Mouse (Mus musculus): ENCODE data around the gene Hdgfl3.

DNA sequence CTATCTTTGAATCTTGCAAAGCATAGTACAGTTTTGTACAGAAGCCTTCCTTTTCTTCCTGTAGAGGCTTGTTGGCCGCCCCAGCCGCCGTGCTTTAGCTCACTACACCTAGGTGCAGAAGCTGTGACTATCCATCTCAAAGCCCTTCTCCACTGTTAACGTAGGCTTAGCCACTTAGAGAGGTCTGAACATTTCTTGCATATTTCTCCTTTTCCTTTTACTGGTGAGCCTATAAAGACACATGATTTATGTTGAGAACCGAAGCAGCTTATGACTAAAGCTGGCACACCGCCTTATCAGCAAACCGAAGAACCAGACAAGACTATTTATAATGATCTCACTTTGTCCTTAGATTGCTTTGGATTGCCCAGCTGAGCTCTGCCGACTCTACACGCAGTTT is 58.9 kb downstream of the Hdgfl3 start:
- TF ChIP-seq CTCF (IDR thresholded peaks at IDR 0.05; ENCODE audit: low read depth) = no peak
- TF ChIP-seq EP300 (IDR thresholded peaks at IDR 0.05; ENCODE audit: low read depth) = no peak

Data from liver, embryonic 14.5 days (tissue).